Mouse (Mus musculus) heart, embryonic 16.5 days (tissue): ENCODE data around the gene Klb. TPM values are rescaled to one million over a fixed set of nuclear protein-coding genes. Genes with fewer than 3 reads are reported as not detected.

Source experiments
- ATAC-seq: fragments of 200-750 bp; cut with Nextera tagmentation; replicated peaks from 2 replicates; pipeline ENCODE4 v1.8.0; 2017; ENCODE audit warnings: moderate number of reproducible peaks; ENCODE audit not compliant: insufficient read depth, low FRiP score; ENCODE audit errors: extremely low read depth
- H3K27ac ChIP-seq: fragments of 300-500 bp; sonication (generic); 2 replicates; pipeline ENCODE4 v1.5.1; 2014; ENCODE audit warnings: mild to moderate bottlenecking, low read length, control low read depth, moderate library complexity
- H3K27me3 ChIP-seq: fragments of 300-500 bp; sonication (generic); 2 replicates; pipeline ENCODE4 v1.6.1; 2014; ENCODE audit warnings: low read length, mixed read lengths; ENCODE audit not compliant: control insufficient read depth, insufficient read depth
- H3K36me3 ChIP-seq: fragments of 300-500 bp; sonication (generic); 2 replicates; pipeline ENCODE4 v1.6.1; 2014; ENCODE audit not compliant: control insufficient read depth, insufficient read depth
- H3K4me1 ChIP-seq: fragments of 300-500 bp; sonication (generic); 2 replicates; pipeline ENCODE4 v1.6.1; 2014; ENCODE audit warnings: low read length, mixed read lengths; ENCODE audit not compliant: control insufficient read depth, insufficient read depth
- H3K4me2 ChIP-seq: fragments of 300-500 bp; sonication (generic); 2 replicates; pipeline ENCODE4 v1.6.1; 2014; ENCODE audit warnings: low read depth, mild to moderate bottlenecking, control low read depth, low read length
- H3K4me3 ChIP-seq: fragments of 300-500 bp; sonication (generic); 2 replicates; pipeline ENCODE4 v1.5.1; 2014; ENCODE audit warnings: mild to moderate bottlenecking, control low read depth, low read length
- H3K9ac ChIP-seq: fragments of 300-500 bp; sonication (generic); 2 replicates; pipeline ENCODE4 v1.6.1; 2014; ENCODE audit warnings: low read length, control low read depth
- H3K9me3 ChIP-seq: fragments of 300-500 bp; sonication (generic); replicated peaks from 2 replicates; pipeline ENCODE4 v1.6.1; 2016; ENCODE audit warnings: low read length; ENCODE audit not compliant: control insufficient read depth
- WGBS: fragments of 180-500 bp; shearing (Covaris S2); extraction: QIAGEN DNeasy Blood & Tissue Kit; methylation state at CpG from one replicate; pipeline ENCODE4 v1.1.7; 2014; 5-methylcytosine and 5-hydroxymethylcytosine counted together
- polyA plus RNA-seq: library from polyadenylated mRNA; unstranded; fragments of >200 nt; fragmentation: Nextera tagmentation; extraction: Ambion mirVana; gene quantifications from 2 replicates; pipeline ENCODE4 v1.2.1, GENCODE M21; 2015

Klb gene
- polyA plus RNA-seq, 1 experiment from 2014 or later: not detected

DNA sequence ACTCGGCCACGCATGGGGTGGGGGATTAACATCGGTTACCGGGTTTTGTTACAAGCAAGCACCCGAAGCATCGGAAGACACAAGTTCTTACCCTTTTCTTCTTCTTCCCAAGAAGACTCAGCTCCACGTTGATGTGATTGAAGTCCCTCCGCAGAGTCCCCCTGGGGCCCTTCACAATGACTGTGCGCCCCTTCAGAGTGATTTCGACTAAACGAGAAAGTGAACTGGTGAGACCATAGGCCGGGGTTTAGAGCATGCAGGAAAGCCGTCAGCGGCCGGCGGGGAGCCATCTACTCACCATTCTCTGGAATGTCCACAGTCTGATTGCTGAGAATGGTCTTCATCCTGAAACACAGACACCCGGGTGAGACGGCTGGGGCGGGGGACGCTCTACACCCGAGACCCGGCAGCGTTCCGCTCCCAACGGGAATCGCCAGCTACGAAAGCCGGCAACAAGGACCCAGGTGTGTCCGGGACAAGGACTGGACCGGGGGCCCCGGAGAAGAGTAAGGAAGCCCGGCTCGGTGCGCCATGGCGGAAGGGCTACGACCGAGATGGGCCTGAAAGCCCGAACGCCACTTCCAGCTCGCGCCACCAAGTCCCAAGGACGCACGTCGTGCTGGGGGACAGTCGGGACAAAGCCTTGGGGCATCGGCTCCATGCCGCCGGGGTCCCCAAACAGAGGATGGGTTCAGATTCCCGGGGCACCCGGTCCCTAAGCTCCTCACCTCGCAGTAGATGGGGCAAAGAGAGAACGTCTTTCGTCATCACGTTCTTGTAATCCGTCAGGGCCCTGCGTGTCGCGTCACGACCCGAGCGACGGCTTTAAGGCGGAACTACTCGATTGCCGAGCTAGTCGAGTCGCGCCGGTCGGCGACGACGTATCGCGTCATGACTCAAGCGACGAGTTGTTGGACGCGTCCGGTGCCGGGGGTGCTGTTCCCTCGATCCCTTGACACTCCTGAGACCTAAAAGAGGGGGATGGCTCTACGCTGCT lies 42.8 kb downstream of the Klb start, which contains the start of the genes Rpl9 and Lias:
Gene Rpl9, minus strand, starts transcription at position 797 of the 997 bp plus-strand sequence.
Gene Lias, plus strand, starts transcription at position 850 of the 997 bp plus-strand sequence.
- peak; percentile 94 for ATAC-seq
- Histone ChIP-seq H3K4me2 (peak within 1 kb of the TSS; percentile 89), H3K36me3 (peaks cover 36% of the 10 kb centered on the region), H3K9ac (peak within 1 kb of the TSS; percentile 90), H3K4me1 (peaks cover 23% of the 10 kb centered on the region), H3K27me3 (no peaks in the 10 kb centered on the region), H3K4me3 (peak within 1 kb of the TSS; percentile 71), H3K9me3 (no peaks in the 10 kb centered on the region), H3K27ac (peak within 1 kb of the TSS; percentile 78)
- under 1% methylated on average over 83 of the region's 83 CpGs for WGBS

DNA sequence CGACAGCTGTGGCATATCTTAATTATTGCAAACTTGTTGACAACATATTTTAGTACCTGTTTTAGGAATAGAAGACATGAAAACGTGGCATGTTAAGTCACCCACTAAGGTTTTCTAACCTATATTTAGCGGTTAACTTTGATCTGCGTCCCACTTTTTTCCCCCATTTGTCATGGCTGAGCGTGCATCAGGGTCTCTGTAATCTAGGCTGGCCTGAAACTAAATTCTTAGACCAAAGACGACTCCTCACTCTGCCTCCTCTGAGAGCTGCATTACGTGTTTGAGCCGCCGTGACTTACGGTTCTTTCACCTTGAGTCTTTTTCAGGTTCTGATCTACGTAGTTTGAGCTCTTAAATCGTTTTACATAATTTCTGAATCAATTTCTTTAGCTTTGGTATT lies 43.6 kb downstream of the Klb start:
- 3% methylated on average over 12 of the region's 12 CpGs for WGBS
- Histone ChIP-seq H3K9ac (peak overlapping the region; percentile 77), H3K27ac (peak overlapping the region; percentile 49), H3K27me3 (no peaks in the 10 kb centered on the region), H3K9me3 (no peaks in the 10 kb centered on the region), H3K36me3 (peaks cover 36% of the 10 kb centered on the region), H3K4me2 (peak overlapping the region; percentile 89), H3K4me3 (peak overlapping the region; percentile 71), H3K4me1 (peaks cover 23% of the 10 kb centered on the region)
- no peak for ATAC-seq

- Histone ChIP-seq H3K27ac (no peak overlapping the region), H3K4me2 (no peak overlapping the region), H3K9me3 (no peaks in the 10 kb centered on the region), H3K9ac (no peak overlapping the region), H3K27me3 (no peaks in the 10 kb centered on the region), H3K36me3 (peaks cover 27% of the 10 kb centered on the region), H3K4me1 (peaks cover 13% of the 10 kb centered on the region), H3K4me3 (no peak overlapping the region)
- no peak for ATAC-seq
- 84% methylated on average over 7 of the region's 7 CpGs for WGBS
Measured at GRCm38 (mm10) chr5:65394425-65394824, 46.3 kb downstream of the Klb start.

- Histone ChIP-seq H3K9me3 (no peaks in the 10 kb centered on the region), H3K27ac (no peak overlapping the region), H3K36me3 (peaks cover 34% of the 10 kb centered on the region), H3K4me3 (no peak overlapping the region), H3K4me2 (no peak overlapping the region), H3K27me3 (no peaks in the 10 kb centered on the region), H3K9ac (no peak overlapping the region), H3K4me1 (no peaks in the 10 kb centered on the region)
- 21% methylated on average over 2 of the region's 2 CpGs for WGBS
- ATAC-seq: no peak; the same call in 1 of the 2 replicates
Measured at GRCm38 (mm10) chr5:65401251-65401994, 53.3 kb downstream of the Klb start.

- H3K4me1 ChIP-seq: no peaks in the 10 kb centered on the region
- H3K4me2 ChIP-seq: no peak overlapping the region
- no peaks in the 10 kb centered on the region for H3K9me3 ChIP-seq
- no peaks in the 10 kb centered on the region for H3K27me3 ChIP-seq
- ATAC-seq: no peak
- no peak overlapping the region for H3K4me3 ChIP-seq
- 70% methylated on average over 12 of the region's 12 CpGs for WGBS
- H3K27ac ChIP-seq: no peak overlapping the region
- H3K9ac ChIP-seq: 0 out of 2 replicates have a peak overlapping the region, but pooled peaks have one; percentile 5
- peaks cover 23% of the 10 kb centered on the region for H3K36me3 ChIP-seq
Measured at GRCm38 (mm10) chr5:65407989-65408388, 59.9 kb downstream of the Klb start.

DNA sequence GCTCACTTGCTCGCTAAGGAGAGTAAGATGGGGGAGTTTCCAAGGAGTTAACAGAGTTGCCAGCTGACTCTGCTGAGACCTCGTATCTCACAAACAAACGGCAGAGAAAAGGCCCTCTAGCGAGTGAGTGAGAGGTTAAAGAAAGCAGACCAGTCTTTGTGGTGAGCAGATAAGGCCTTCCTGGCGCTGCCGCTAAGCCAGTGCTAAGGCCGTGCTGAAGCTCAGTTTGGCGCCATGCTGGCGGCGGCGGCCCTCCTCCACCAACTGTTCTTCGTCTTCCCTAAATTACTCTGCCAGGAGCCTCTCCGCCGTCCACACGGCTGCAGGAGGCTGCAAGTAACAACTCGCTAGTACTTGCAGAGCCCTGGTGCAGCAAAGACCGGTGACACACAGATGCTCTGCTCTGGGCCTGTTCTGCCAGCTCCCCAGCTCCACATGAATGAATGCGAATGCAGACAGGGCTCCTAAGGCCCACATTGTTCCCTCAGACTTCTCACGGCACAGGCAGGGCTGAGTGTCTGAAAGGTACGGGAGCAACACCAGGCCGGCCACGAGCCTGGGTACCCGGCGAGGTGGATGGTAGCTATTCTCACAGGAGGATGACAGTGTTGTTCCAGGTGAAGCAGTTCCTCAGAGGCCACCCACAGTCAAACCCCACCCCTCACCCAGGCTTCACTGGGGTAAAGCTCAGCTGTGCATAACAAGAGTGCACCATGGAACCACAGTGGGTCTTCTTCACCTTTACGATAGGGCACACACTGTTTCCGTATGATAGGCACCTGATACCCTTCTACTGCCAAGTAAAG lies 67.7 kb downstream of the Klb start:
- no peaks in the 10 kb centered on the region for H3K9me3 ChIP-seq
- WGBS: 13% methylated on average over 26 of the region's 26 CpGs
- H3K27ac ChIP-seq: peak overlapping the region; percentile 93
- H3K27me3 ChIP-seq: no peaks in the 10 kb centered on the region
- peak overlapping the region; percentile 3 for H3K4me3 ChIP-seq
- peak overlapping the region; percentile 54 for H3K4me2 ChIP-seq
- peak overlapping the region; percentile 67 for H3K9ac ChIP-seq
- peak; percentile 89 for ATAC-seq
- H3K36me3 ChIP-seq: peaks cover 23% of the 10 kb centered on the region
- peaks cover 21% of the 10 kb centered on the region for H3K4me1 ChIP-seq

DNA sequence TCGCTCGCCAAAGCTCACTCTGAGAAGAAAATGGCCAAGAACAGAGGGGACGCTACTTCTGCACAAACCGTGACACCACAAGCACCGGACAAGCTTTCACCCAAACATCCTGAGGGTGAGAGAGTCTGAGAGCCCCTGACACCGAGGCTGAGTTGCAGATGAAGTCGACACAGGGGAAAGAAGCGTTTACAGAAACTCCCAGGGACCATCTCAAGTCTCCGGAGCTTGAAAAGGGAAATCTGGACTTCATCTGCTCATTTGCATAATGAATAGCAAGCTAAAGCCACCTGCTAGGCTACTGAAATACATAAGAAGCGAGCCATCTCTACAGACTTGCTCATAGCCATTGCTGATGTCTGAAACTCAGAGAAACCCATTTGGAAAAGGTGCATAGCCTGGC lies 71.0 kb downstream of the Klb start:
- whole genome bisulfite sequencing: 87% methylated on average over 10 of the region's 10 CpGs
- peaks cover 45% of the 10 kb centered on the region for H3K36me3 ChIP-seq
- no peak for ATAC-seq

DNA sequence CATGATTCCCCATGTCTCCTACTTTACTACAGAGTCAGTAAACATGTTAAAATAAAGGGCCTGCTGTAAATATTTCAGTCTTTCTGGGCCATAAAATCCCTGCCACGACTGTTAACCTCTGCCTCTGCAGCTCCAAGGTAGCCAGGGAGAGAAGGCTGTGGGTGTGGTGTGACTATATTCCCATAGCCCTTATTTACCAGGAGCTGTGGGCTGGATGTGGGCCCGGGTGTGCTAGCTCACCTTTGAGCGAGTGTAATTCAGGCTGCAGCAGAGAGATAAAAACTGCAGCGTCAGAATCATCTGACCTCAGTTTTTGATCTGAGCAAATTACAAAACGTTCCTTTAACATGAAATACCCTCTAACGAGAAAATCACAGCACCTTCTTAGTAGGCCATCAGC lies 72.7 kb downstream of the Klb start:
- peaks cover 7% of the 10 kb centered on the region for H3K4me1 ChIP-seq
- no peak overlapping the region for H3K27ac ChIP-seq
- no peaks in the 10 kb centered on the region for H3K9me3 ChIP-seq
- ATAC-seq: no peak
- WGBS: 75% methylated on average over 6 of the region's 6 CpGs
- no peak overlapping the region for H3K9ac ChIP-seq
- H3K4me2 ChIP-seq: no peak overlapping the region
- peaks cover 49% of the 10 kb centered on the region for H3K36me3 ChIP-seq
- no peak overlapping the region for H3K4me3 ChIP-seq
- H3K27me3 ChIP-seq: no peaks in the 10 kb centered on the region

More for the DNA sequence above, 71.0 kb downstream of the Klb start:
- H3K4me2 ChIP-seq: no peak overlapping the region
- no peaks in the 10 kb centered on the region for H3K9me3 ChIP-seq
- H3K4me1 ChIP-seq: peaks cover 19% of the 10 kb centered on the region
- H3K4me3 ChIP-seq: no peak overlapping the region
- H3K9ac ChIP-seq: no peak overlapping the region
- no peaks in the 10 kb centered on the region for H3K27me3 ChIP-seq
- H3K27ac ChIP-seq: no peak overlapping the region
